8 mouse cellular contexts compared by ENCODE assay signal in genomic region chr2:78868511-78868854, GRCm38 (mm10). TPM values are rescaled to one million over a fixed set of nuclear protein-coding genes. Genes with fewer than 3 reads are reported as not detected.
DNase-seq lines count a peak whose midpoint lies in the region; ATAC-seq and TF ChIP-seq lines count a peak whose summit lies in the region.

No protein-coding gene starts in this region.

- H3K4me3 ChIP-seq in bone marrow, adult 2 months (replicated peaks; ENCODE audit: control insufficient read depth, low read depth, low read length): peak overlapping the region; percentile 75
- peak overlapping the region; percentile 75 for H3K4me3 ChIP-seq in embryonic facial prominence, embryonic 15.5 days (replicated peaks)
- H3K4me3 ChIP-seq in heart, embryonic 11.5 days (ENCODE audit: low read depth, low read length): peak overlapping the region; percentile 90
- peak overlapping the region; percentile 81 for H3K4me3 ChIP-seq in kidney, embryonic 16.5 days (ENCODE audit: low read length)
- H3K4me3 ChIP-seq in liver, embryonic 13.5 days (replicated peaks): peak overlapping the region; percentile 97
- peak overlapping the region; percentile 72 for H3K4me3 ChIP-seq in stomach, embryonic 14.5 days (ENCODE audit: low read depth, low read length)

- peaks cover 1% of the 10 kb centered on the region for H3K4me1 ChIP-seq in bone marrow, adult 2 months (ENCODE audit: control insufficient read depth, insufficient read depth, low read length)
- H3K4me1 ChIP-seq in embryonic facial prominence, embryonic 15.5 days: peaks cover 25% of the 10 kb centered on the region
- peaks cover 21% of the 10 kb centered on the region for H3K4me1 ChIP-seq in heart, embryonic 11.5 days (ENCODE audit: control insufficient read depth, insufficient read depth, low read length)
- peaks cover 38% of the 10 kb centered on the region for H3K4me1 ChIP-seq in kidney, embryonic 16.5 days (ENCODE audit: insufficient read depth, low read length)
- H3K4me1 ChIP-seq in liver, embryonic 13.5 days (replicated peaks): peaks cover 47% of the 10 kb centered on the region
- H3K4me1 ChIP-seq in stomach, embryonic 14.5 days (ENCODE audit: control insufficient read depth, insufficient read depth, low read length): peaks cover 21% of the 10 kb centered on the region

- WGBS in bone marrow, adult 2 months: 0% methylated on average over 43 of the region's 44 CpGs
- under 1% methylated on average over 36 of the region's 44 CpGs for WGBS in embryonic facial prominence, embryonic 15.5 days
- WGBS in heart, embryonic 11.5 days (ENCODE audit: insufficient replicate concordance): under 1% methylated on average over 25 of the region's 44 CpGs
- WGBS in kidney, embryonic 16.5 days: 0% methylated on average over 24 of the region's 44 CpGs
- WGBS in liver, embryonic 13.5 days (ENCODE audit: insufficient replicate concordance): under 1% methylated on average over 36 of the region's 44 CpGs
- WGBS in stomach, embryonic 14.5 days: 0% methylated on average over 23 of the region's 44 CpGs

- H3K9me3 ChIP-seq in embryonic facial prominence, embryonic 15.5 days (replicated peaks): no peaks in the 10 kb centered on the region
- H3K9me3 ChIP-seq in heart, embryonic 11.5 days (replicated peaks; ENCODE audit: control insufficient read depth, low read length): no peaks in the 10 kb centered on the region
- H3K9me3 ChIP-seq in kidney, embryonic 16.5 days (ENCODE audit: low read length): no peaks in the 10 kb centered on the region
- no peaks in the 10 kb centered on the region for H3K9me3 ChIP-seq in liver, embryonic 13.5 days (replicated peaks)
- H3K9me3 ChIP-seq in stomach, embryonic 14.5 days (ENCODE audit: control insufficient read depth, low read depth, low read length): no peaks in the 10 kb centered on the region

- peak; percentile 76 for ATAC-seq in embryonic facial prominence, embryonic 15.5 days (ENCODE audit: insufficient number of reproducible peaks, low FRiP score, low TSS enrichment, low read depth)
- peak; percentile 82 for ATAC-seq in heart, embryonic 11.5 days (replicated peaks; ENCODE audit: insufficient number of reproducible peaks, low FRiP score, low TSS enrichment)
- ATAC-seq in kidney, embryonic 16.5 days (ENCODE audit: low FRiP score, low TSS enrichment): peak; percentile 86
- peak; percentile 85 for ATAC-seq in liver, embryonic 13.5 days (ENCODE audit: low read depth)
- peak; percentile 84 for ATAC-seq in stomach, embryonic 14.5 days (ENCODE audit: insufficient number of reproducible peaks, insufficient read depth, low FRiP score, low read depth)

- peak; percentile 92 for DNase-seq in A20 (ENCODE audit: low read depth, low spot score)
- DNase-seq in liver, embryonic 13.5 days: peak; percentile 83
- DNase-seq in natural killer cell, adult 2 months (ENCODE audit: low spot score in 2 of 2): peak; percentile 95 to 96

- H3K27ac ChIP-seq in bone marrow, adult 2 months (ENCODE audit: control insufficient read depth, insufficient read depth, low read depth, low read length, poor library complexity): peak overlapping the region; percentile 81
- peak overlapping the region; percentile 96 for H3K27ac ChIP-seq in embryonic facial prominence, embryonic 15.5 days (replicated peaks)
- peak overlapping the region; percentile 99 for H3K27ac ChIP-seq in heart, embryonic 11.5 days (ENCODE audit: low read depth, low read length)
- H3K27ac ChIP-seq in kidney, embryonic 16.5 days (ENCODE audit: low read length): peak overlapping the region; percentile 99
- H3K27ac ChIP-seq in liver, embryonic 13.5 days: peak overlapping the region; percentile 94
- peak overlapping the region; percentile 98 for H3K27ac ChIP-seq in stomach, embryonic 14.5 days (ENCODE audit: low read length)

- TF ChIP-seq CTCF in bone marrow, adult 2 months (IDR thresholded peaks at IDR 0.05; ENCODE audit: control insufficient read depth, insufficient read depth, low read length): no peak

- H3K36me3 ChIP-seq in embryonic facial prominence, embryonic 15.5 days: no peaks in the 10 kb centered on the region
- H3K36me3 ChIP-seq in heart, embryonic 11.5 days (ENCODE audit: control insufficient read depth, insufficient read depth, low read length): no peaks in the 10 kb centered on the region
- no peaks in the 10 kb centered on the region for H3K36me3 ChIP-seq in kidney, embryonic 16.5 days (ENCODE audit: insufficient read depth, low read length)
- H3K36me3 ChIP-seq in liver, embryonic 13.5 days: peaks cover 22% of the 10 kb centered on the region
- H3K36me3 ChIP-seq in stomach, embryonic 14.5 days (ENCODE audit: control insufficient read depth, insufficient read depth, low read length): no peaks in the 10 kb centered on the region; the same call in 1 of the 2 replicates

- peak overlapping the region; percentile 76 for H3K4me2 ChIP-seq in embryonic facial prominence, embryonic 15.5 days (replicated peaks)
- H3K4me2 ChIP-seq in heart, embryonic 11.5 days: peak overlapping the region; percentile 84
- H3K4me2 ChIP-seq in kidney, embryonic 16.5 days (replicated peaks; ENCODE audit: low read depth, low read length): peak overlapping the region; percentile 79
- peak overlapping the region; percentile 76 for H3K4me2 ChIP-seq in liver, embryonic 13.5 days
- H3K4me2 ChIP-seq in stomach, embryonic 14.5 days (replicated peaks; ENCODE audit: low read depth, low read length): peak overlapping the region; percentile 76

- no peaks in the 10 kb centered on the region for H3K27me3 ChIP-seq in embryonic facial prominence, embryonic 15.5 days
- H3K27me3 ChIP-seq in heart, embryonic 11.5 days (ENCODE audit: control insufficient read depth, insufficient read depth, low read length): no peaks in the 10 kb centered on the region
- H3K27me3 ChIP-seq in kidney, embryonic 16.5 days (ENCODE audit: insufficient read depth, low read length): no peaks in the 10 kb centered on the region
- no peaks in the 10 kb centered on the region for H3K27me3 ChIP-seq in liver, embryonic 13.5 days
- H3K27me3 ChIP-seq in stomach, embryonic 14.5 days (ENCODE audit: control insufficient read depth, insufficient read depth, low read length): no peaks in the 10 kb centered on the region

- no peak for TF ChIP-seq POLR2A in bone marrow, adult 2 months (IDR thresholded peaks at IDR 0.05; ENCODE audit: borderline replicate concordance, control insufficient read depth, low read depth, low read length)

- peak overlapping the region; percentile 84 for H3K9ac ChIP-seq in embryonic facial prominence, embryonic 15.5 days
- peak overlapping the region; percentile 98 for H3K9ac ChIP-seq in heart, embryonic 11.5 days (ENCODE audit: low read depth, low read length)
- H3K9ac ChIP-seq in kidney, embryonic 16.5 days (replicated peaks; ENCODE audit: low read length): peak overlapping the region; percentile 99
- peak overlapping the region; percentile 100 for H3K9ac ChIP-seq in liver, embryonic 13.5 days
- H3K9ac ChIP-seq in stomach, embryonic 14.5 days (replicated peaks; ENCODE audit: low read depth, low read length): peak overlapping the region; percentile 97

RNA-seq across cellular contexts. Expression of gene Ube2e3, which starts 0.6 kb away (rescaled TPM):
- polyA plus RNA-seq in bone marrow, adult 2 months (2011; ENCODE audit: insufficient read depth, insufficient read length, low replicate concordance, missing spikeins): 53.7 and 67.7 TPM in 2 replicates
- polyA plus RNA-seq in embryonic facial prominence, embryonic 15.5 days (2015; fragmentation: Nextera tagmentation; extraction: Ambion mirVana): 137 and 139 TPM in 2 replicates
- polyA plus RNA-seq in heart, embryonic 11.5 days (2014; fragmentation: Nextera tagmentation; extraction: Ambion mirVana): 125 and 131 TPM in 2 replicates
- 148 and 159 TPM in 2 replicates for polyA plus RNA-seq in kidney, embryonic 16.5 days (2015; fragmentation: Nextera tagmentation; extraction: Ambion mirVana)
- 104 and 106 TPM in 2 replicates for polyA plus RNA-seq in liver, embryonic 13.5 days (2015; fragmentation: Nextera tagmentation; extraction: Ambion mirVana)
- polyA plus RNA-seq in stomach, embryonic 14.5 days (2014; fragmentation: Nextera tagmentation; extraction: Ambion mirVana): 157 and 161 TPM in 2 replicates

Comparison
In these comparisons a context has a peak if more than half of its experiments do, and no peak if none do; other contexts are left out.
1. Peak in every context shown above with its lines: DNase-seq, ATAC-seq, H3K4me3 ChIP-seq and H3K27ac ChIP-seq.